Mouse (Mus musculus): ENCODE results near the gene Dnase2a.

- TF ChIP-seq POLR2A (IDR thresholded peaks at IDR 0.05; ENCODE audit: insufficient read depth, low read depth, low read length) (no peak), CTCF (IDR thresholded peaks at IDR 0.05; ENCODE audit: insufficient read depth, low read depth, low read length) (no peak)
Observed at GRCm38 (mm10) chr8:84933767-84934559, 25.6 kb downstream of the Dnase2a start.
